Mouse (Mus musculus): ENCODE measurements at regions not wholly inside any gene's neighbourhood (a gene's known extent, or its start where the extent isn't known, plus 50 kb on each side); places are given as distances from the start of the nearest gene placed in this dataset.

DNA sequence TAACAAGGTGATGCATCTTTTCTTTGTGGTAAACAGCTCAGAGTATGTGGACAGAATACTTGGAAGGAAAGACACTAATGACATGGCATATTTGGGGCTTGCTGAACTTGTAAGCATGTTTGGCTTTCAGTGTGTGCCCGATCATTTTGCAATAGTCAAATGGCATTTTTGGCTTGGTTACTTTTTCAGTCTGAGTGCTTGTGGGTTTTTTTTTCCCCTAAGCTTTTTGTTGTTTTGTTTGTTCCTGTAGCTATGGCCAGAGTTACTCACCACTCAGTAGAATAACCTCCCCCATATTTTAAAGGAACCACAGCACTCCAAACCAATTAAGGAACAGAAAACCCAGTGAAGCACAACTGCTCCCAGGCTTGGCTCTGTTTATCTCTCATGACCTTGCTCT, 240.2 kb downstream of the Ahr start:
- Histone ChIP-seq H3K79me2 (ENCODE audit: control insufficient read depth, insufficient read depth, low read length, poor library complexity) (no peaks in the 10 kb centered on the region), H3K4me3 (ENCODE audit: control insufficient read depth in 1 of 2, insufficient read depth in 1 of 2, low read depth in 2 of 2, low read length in 2 of 2) (no peak overlapping the region), H3K36me3 (ENCODE audit: control insufficient read depth in 1 of 2, insufficient read depth in 2 of 2, low read length in 2 of 2) (no peaks in the 10 kb centered on the region), H3K9me3 (replicated peaks; ENCODE audit: insufficient read depth, low read length) (no peaks in the 10 kb centered on the region), H3K27ac (ENCODE audit: control insufficient read depth, low read depth, low read length) (no peak overlapping the region), H3K4me1 (ENCODE audit: control insufficient read depth in 1 of 2, insufficient read depth in 2 of 2, low read length in 2 of 2) (no peaks in the 10 kb centered on the region), H3K27me3 (ENCODE audit: control insufficient read depth in 1 of 2, insufficient read depth in 2 of 2, low read length in 2 of 2) (no peaks in the 10 kb centered on the region), H3K9ac (ENCODE audit: control insufficient read depth, low read depth, low read length, poor library complexity, severe bottlenecking) (no peak overlapping the region)
- DNase-seq (ENCODE audit: low read depth, low spot score): no peak
- TF ChIP-seq SMC3 (IDR thresholded peaks at IDR 0.05; ENCODE audit: low read depth, low read length): no peak
- TF ChIP-seq E2F4 (IDR thresholded peaks at IDR 0.05; ENCODE audit: borderline replicate concordance, low read depth, low read length): no peak
- no peak for TF ChIP-seq ZMIZ1 (IDR thresholded peaks at IDR 0.05; ENCODE audit: low read depth, low read length)
- no peak for TF ChIP-seq CTCF (IDR thresholded peaks at IDR 0.05 in 2 of 3, conservative IDR thresholded peaks at IDR 0.05 in 1 of 3; ENCODE audit: control insufficient read depth in 1 of 3, insufficient read depth in 1 of 3, low read depth in 2 of 3, low read length in 3 of 3, poor library complexity in 1 of 3, severe bottlenecking in 1 of 3)
- no peak for TF ChIP-seq BHLHE40 (IDR thresholded peaks at IDR 0.05; ENCODE audit: borderline replicate concordance, low read depth, low read length)
- TF ChIP-seq MAZ (IDR thresholded peaks at IDR 0.05; ENCODE audit: low read depth, low read length): no peak
- TF ChIP-seq TCF12 (IDR thresholded peaks at IDR 0.05; ENCODE audit: low read depth, low read length): no peak
- TF ChIP-seq USF2 (IDR thresholded peaks at IDR 0.05; ENCODE audit: borderline replicate concordance in 1 of 2, insufficient read depth in 1 of 2, low read depth in 1 of 2, low read length in 2 of 2): no peak
- no peak for TF ChIP-seq GATA1 (IDR thresholded peaks at IDR 0.05; ENCODE audit: low read depth, low read length)
- TF ChIP-seq UBTF (IDR thresholded peaks at IDR 0.05; ENCODE audit: borderline replicate concordance, insufficient read depth, low read depth, low read length): no peak
- TF ChIP-seq MAX (IDR thresholded peaks at IDR 0.05; ENCODE audit: low read length): no peak
- no peak for TF ChIP-seq EP300 (IDR thresholded peaks at IDR 0.05; ENCODE audit: low read depth in 1 of 2, low read length in 2 of 2)
- TF ChIP-seq SIN3A (IDR thresholded peaks at IDR 0.05; ENCODE audit: low read length): no peak
- no peak for TF ChIP-seq TBP (IDR thresholded peaks at IDR 0.05; ENCODE audit: low read depth, low read length)
- no peak for TF ChIP-seq POLR2AphosphoS5 (IDR thresholded peaks at IDR 0.05; ENCODE audit: borderline replicate concordance, low read depth, low read length)
- no peak for TF ChIP-seq TAL1 (IDR thresholded peaks at IDR 0.05; ENCODE audit: low read length)
- no peak for TF ChIP-seq ZC3H11A (IDR thresholded peaks at IDR 0.05; ENCODE audit: low read depth, low read length)
- no peak for TF ChIP-seq KAT2A (conservative IDR thresholded peaks at IDR 0.05; ENCODE audit: low read depth, low read length)
- no peak for TF ChIP-seq MYC (IDR thresholded peaks at IDR 0.05; ENCODE audit: low read depth, low read length)

DNA sequence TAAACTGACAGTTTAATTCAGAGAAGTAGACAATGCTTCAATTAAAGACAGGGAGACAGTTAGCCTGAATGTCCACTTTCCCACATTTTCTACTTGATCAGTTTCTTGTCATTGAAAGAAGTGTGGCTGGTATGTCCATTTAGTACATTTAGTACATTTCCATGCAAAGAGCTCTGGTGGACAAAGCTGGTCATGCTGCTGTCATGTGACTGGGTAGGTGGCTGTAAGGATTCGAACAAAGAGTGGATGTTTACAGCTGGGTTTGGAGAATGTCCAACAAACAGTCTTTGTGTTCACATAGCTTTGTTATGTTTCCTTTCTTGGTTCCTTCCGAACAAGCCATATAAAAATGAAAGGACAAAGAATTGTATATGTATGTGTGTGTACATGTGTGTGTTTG, 241.3 kb downstream of the Ahr start:
- no peak for TF ChIP-seq MYB (IDR thresholded peaks at IDR 0.05; ENCODE audit: low read depth, low read length)
- TF ChIP-seq E2F4 (IDR thresholded peaks at IDR 0.05; ENCODE audit: borderline replicate concordance, low read depth, low read length): no peak
- TF ChIP-seq GABPA (IDR thresholded peaks at IDR 0.05; ENCODE audit: low read depth, low read length): no peak
- TF ChIP-seq ZC3H11A (IDR thresholded peaks at IDR 0.05; ENCODE audit: low read depth, low read length): no peak
- TF ChIP-seq CHD2 (IDR thresholded peaks at IDR 0.05; ENCODE audit: low read length): no peak
- no peak for TF ChIP-seq POLR2AphosphoS5 (IDR thresholded peaks at IDR 0.05; ENCODE audit: borderline replicate concordance, low read depth, low read length)
- no peak overlapping the region for H3K4me3 ChIP-seq (ENCODE audit: control insufficient read depth in 1 of 2, insufficient read depth in 1 of 2, low read depth in 2 of 2, low read length in 2 of 2)
- no peak for DNase-seq (ENCODE audit: low read depth, low spot score)
- no peak overlapping the region for H3K9ac ChIP-seq (ENCODE audit: control insufficient read depth, low read depth, low read length, poor library complexity, severe bottlenecking)
- H3K27me3 ChIP-seq (ENCODE audit: control insufficient read depth in 1 of 2, insufficient read depth in 2 of 2, low read length in 2 of 2): no peaks in the 10 kb centered on the region
- H3K36me3 ChIP-seq (ENCODE audit: control insufficient read depth in 1 of 2, insufficient read depth in 2 of 2, low read length in 2 of 2): no peaks in the 10 kb centered on the region
- no peaks in the 10 kb centered on the region for H3K79me2 ChIP-seq (ENCODE audit: control insufficient read depth, insufficient read depth, low read length, poor library complexity)
- H3K27ac ChIP-seq (ENCODE audit: control insufficient read depth, low read depth, low read length): no peak overlapping the region
- no peaks in the 10 kb centered on the region for H3K4me1 ChIP-seq (ENCODE audit: control insufficient read depth in 1 of 2, insufficient read depth in 2 of 2, low read length in 2 of 2)
- no peaks in the 10 kb centered on the region for H3K9me3 ChIP-seq (replicated peaks; ENCODE audit: insufficient read depth, low read length)
